Mouse (Mus musculus): Measurements from ENCODE around the gene Rarb. TPM values are rescaled to one million over a fixed set of nuclear protein-coding genes. Genes with fewer than 3 reads are reported as not detected.
"Not testable (repeated sequence)": the region's sequence is repeated elsewhere in the genome, so short reads cannot be mapped to it uniquely, and the experiment has no call there.

The Rarb gene
- polyA plus RNA-seq, 1 experiment from 2014 or later = 30.9 TPM

DNA sequence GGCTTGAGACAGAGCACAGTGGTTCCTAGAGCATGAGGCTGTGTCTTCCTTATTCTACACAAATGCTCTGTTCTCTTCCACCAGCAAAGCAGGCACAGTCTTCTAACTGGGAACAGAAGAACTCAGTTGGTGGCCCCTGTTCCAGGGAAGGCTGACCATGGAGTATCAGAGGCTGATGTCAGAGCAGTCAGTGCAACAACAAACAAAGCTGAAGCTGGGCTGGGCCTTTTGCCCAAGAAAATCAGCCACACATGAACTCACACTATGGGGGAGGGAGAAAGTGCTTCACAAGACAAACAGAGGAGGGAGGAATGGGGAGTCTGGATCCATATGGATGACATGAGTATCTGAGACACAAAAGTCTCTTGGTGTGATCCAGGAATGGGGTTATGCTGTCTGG lies 56.2 kb downstream of the Rarb start:
- Histone ChIP-seq H3K9me3 (no peaks in the 10 kb centered on the region), H3K36me3 (no peaks in the 10 kb centered on the region), H3K4me3 (no peak overlapping the region), H3K27ac (replicated peaks) (no peak overlapping the region), H3K9ac (no peak overlapping the region), H3K27me3 (no peaks in the 10 kb centered on the region), H3K4me2 (no peak overlapping the region), H3K4me1 (replicated peaks) (peaks cover 12% of the 10 kb centered on the region)
- ATAC-seq (ENCODE audit: low read depth) = no peak

DNA sequence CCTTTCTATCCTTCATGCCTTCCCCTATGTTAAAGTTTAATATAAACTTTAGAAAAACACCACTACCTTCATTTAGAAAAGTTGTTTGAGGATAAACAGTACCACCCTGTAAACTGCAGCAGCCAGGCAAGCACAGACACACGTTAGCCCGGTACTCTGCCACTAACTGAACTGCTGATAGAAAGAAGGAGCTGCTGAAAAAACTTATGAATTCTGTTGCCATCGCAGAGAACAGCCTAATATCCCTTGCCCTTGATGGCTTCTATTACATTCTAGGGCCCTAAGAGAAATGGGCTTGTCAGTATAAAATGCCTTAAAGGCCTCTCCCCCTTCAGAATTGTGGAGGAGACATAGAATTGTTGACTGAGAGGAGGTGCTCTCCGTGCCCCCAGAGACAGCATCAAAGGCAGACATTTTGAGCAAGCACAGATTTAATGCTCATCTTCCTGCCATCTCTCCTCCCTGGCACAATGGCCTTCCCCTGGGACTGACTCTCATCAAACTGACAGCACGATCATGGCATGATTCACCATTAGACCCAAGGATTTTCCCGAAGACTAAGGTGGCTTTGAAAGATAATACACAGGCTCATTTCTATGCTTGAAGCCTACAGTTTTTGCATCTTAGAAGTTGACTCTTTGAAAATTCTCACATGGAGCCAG lies 60.1 kb downstream of the Rarb start:
- ATAC-seq (ENCODE audit: low read depth) = no peak
- Histone ChIP-seq H3K4me2 (no peak overlapping the region), H3K27ac (replicated peaks) (no peak overlapping the region), H3K9me3 (no peaks in the 10 kb centered on the region), H3K36me3 (no peaks in the 10 kb centered on the region), H3K4me1 (replicated peaks) (peaks cover 7% of the 10 kb centered on the region; the same call in 1 of the 2 replicates), H3K27me3 (no peaks in the 10 kb centered on the region), H3K4me3 (no peak overlapping the region), H3K9ac (no peak overlapping the region)
- whole genome bisulfite sequencing = 57% methylated on average over 6 of the region's 6 CpGs

DNA sequence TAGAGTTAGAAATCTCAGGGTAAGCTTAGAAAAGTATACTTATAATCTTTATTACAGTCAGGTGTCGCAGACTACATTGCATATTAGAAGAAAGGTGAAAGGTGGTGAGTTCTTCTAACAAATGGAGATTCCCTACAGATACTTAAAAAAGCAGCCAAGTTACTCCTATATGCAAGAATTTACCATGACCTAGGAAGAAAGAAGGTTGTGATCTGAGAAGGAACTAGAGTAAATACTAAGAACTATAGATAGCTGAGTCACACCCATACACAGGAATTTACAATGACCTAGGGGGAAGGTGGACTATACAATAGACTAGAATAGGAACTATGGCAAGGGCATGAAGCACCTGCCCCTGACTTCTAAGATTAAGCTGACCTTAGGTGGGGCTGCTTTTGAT lies 63.4 kb downstream of the Rarb start:
- not testable (repeated sequence) for H3K4me2 ChIP-seq; H3K36me3 ChIP-seq; H3K4me1 ChIP-seq (replicated peaks); H3K4me3 ChIP-seq; ATAC-seq (ENCODE audit: low read depth); H3K9me3 ChIP-seq; H3K27me3 ChIP-seq; H3K27ac ChIP-seq (replicated peaks); H3K9ac ChIP-seq
- 100% methylated on average over 1 of the region's 1 CpGs for WGBS

DNA sequence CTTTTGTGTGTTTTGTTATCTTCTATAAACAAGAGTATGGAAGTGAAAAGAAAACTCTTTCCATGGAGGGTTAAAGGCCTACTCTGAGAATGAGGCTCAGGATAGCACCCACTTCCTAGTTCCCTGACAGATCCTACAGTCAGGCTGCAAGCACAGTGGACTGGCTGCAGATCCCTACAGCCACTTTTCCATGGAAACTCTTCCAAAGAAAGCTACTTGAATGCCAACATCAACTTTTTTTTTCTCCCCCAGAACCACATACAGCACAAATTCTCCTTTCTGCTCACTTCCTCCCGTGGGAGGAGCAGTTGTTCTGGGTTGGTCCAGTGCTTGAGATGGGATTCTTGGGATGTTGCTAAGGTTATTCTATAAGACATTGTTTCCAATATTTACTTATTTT lies 66.3 kb downstream of the Rarb start:
- Histone ChIP-seq H3K4me1 (replicated peaks) (no peaks in the 10 kb centered on the region), H3K27me3 (no peaks in the 10 kb centered on the region), H3K4me2 (no peak overlapping the region), H3K9me3 (no peaks in the 10 kb centered on the region), H3K9ac (no peak overlapping the region), H3K36me3 (no peaks in the 10 kb centered on the region), H3K27ac (replicated peaks) (no peak overlapping the region), H3K4me3 (no peak overlapping the region)
- no peak for ATAC-seq (ENCODE audit: low read depth)
- 83% methylated on average over 1 of the region's 1 CpGs for WGBS

DNA sequence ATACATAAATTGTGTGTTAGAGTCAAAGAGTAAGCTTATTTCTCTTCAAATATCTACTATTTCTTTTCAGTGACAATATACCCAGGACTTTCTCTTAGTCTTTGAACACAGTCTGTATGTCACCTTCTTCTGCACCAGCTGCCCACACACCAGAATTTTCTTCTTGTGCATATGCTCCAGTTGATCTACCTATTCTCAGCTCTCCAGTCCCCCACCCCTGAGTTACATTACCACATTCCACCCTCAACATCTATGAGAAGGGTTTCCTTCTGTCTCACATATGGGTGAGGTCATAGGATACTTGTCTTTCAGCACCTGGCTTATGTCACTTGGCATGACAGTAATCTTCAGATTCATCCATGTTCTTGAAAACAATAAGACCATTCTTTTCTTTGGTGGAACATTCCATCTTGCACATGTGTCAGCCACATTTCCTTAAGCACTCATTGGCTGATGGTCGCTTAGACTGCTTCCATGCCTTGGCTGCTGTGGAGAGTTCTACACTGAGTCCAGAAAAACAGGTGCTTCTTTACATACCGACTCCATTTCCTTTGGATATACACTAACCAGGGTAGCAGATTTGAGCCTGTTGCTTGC lies 71.9 kb downstream of the Rarb start:
- H3K4me2 ChIP-seq = no peak overlapping the region
- no peak overlapping the region for H3K9ac ChIP-seq
- H3K36me3 ChIP-seq = no peaks in the 10 kb centered on the region
- 0 out of 2 replicates have a peak, but pooled peaks cover 4% of the 10 kb centered on the region for H3K4me1 ChIP-seq (replicated peaks)
- H3K27ac ChIP-seq (replicated peaks) = no peak overlapping the region
- no peaks in the 10 kb centered on the region for H3K9me3 ChIP-seq
- H3K27me3 ChIP-seq = no peaks in the 10 kb centered on the region
- WGBS = 86% methylated on average over 2 of the region's 2 CpGs
- H3K4me3 ChIP-seq = no peak overlapping the region
- no peak for ATAC-seq (ENCODE audit: low read depth)

DNA sequence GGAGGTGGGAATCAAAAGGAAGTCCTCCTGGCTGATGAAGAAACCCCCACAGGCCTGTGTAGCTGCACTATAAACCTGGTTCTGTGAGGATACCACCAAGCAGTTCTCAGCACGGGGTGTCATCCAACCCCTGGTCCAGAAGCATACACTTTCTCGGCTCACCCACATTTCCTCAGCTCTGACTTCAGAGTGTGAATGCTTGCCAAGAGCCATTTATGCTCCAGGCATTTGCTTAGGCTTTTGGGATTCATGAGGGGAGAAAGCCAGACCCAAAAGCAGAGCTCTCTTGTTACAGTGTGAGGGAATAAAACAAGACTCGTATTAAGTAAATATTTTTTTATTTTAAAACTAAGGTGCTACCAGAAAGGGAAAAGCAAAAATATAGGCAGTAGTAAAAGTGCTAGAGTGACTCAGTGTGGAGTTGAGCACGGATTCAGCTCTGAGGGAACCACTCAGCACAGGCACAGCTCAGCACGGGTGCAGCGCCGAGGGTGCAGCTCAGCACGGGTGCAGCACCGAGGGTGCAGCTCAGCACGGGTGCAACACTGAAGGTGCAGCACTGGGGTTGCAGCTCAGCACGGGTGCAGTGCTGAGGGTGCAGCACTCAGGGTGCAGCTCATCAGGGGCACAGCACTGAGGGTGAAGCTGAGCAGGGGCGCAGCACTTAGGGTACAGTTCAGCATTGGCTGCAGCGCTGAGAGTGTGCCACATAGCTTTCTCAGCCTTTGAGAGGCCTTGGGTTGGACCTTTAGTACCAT lies 77.8 kb downstream of the Rarb start:
- Histone ChIP-seq H3K27ac (replicated peaks) (0 out of 2 replicates have a peak overlapping the region, but pooled peaks have one; percentile 42), H3K9ac (no peak overlapping the region), H3K27me3 (peaks cover 7% of the 10 kb centered on the region), H3K9me3 (no peaks in the 10 kb centered on the region), H3K36me3 (no peaks in the 10 kb centered on the region), H3K4me2 (no peak overlapping the region), H3K4me3 (no peak overlapping the region), H3K4me1 (replicated peaks) (0 out of 2 replicates have a peak, but pooled peaks cover 9% of the 10 kb centered on the region)
- 82% methylated on average over 13 of the region's 13 CpGs for WGBS
- peak; percentile 50; the same call in 1 of the 2 replicates for ATAC-seq (ENCODE audit: low read depth)

DNA sequence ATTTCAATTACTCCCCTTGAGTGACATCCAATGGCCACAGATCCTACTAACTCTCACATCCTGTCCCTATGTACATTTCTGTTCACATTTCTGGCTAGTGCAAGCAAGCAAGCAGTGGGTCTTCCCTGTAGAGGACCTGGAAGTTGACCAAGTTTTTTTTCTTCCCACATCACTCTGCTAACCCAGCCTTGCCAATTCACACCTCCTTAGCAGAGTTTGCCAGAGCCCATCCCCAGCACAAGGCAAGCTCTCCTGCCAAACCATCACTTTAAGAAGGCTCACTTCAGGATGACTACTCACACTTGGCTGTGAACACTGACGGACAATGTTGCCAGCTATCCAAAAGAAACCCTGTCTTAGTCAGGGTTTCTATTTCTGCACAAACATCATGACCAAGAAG lies 80.4 kb downstream of the Rarb start:
- Histone ChIP-seq H3K4me2 (no peak overlapping the region), H3K4me1 (replicated peaks) (peaks cover 36% of the 10 kb centered on the region), H3K27ac (replicated peaks) (no peak overlapping the region), H3K9ac (no peak overlapping the region), H3K36me3 (no peaks in the 10 kb centered on the region), H3K4me3 (no peak overlapping the region), H3K9me3 (no peaks in the 10 kb centered on the region), H3K27me3 (peaks cover 13% of the 10 kb centered on the region)
- 98% methylated on average over 1 of the region's 1 CpGs for WGBS
- ATAC-seq (ENCODE audit: low read depth) = no peak

DNA sequence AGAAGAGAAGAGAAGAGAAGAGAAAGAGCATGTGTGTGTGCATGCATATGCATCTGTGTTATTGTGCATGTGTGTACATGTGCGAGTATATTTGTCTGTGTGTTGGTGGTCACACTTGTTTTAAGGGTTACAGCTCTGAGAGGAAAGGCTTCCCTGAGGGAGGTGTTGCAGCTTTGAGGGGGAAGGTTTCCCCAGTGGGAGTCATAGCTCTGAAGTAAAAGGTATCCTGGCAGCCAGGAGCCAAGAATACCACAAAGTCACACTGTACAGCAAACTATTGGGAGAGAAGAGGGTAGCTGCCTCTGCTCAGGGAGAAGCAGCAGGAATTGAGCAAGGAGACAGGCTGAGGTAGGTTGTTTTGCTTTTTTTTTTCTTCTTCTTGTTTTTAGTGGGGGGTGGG lies 81.2 kb downstream of the Rarb start:
- H3K4me3 ChIP-seq = no peak overlapping the region
- ATAC-seq (ENCODE audit: low read depth) = no peak
- H3K4me1 ChIP-seq (replicated peaks) = peaks cover 43% of the 10 kb centered on the region
- no peak overlapping the region for H3K27ac ChIP-seq (replicated peaks)
- H3K9me3 ChIP-seq = no peaks in the 10 kb centered on the region
- H3K9ac ChIP-seq = no peak overlapping the region
- peaks cover 13% of the 10 kb centered on the region for H3K27me3 ChIP-seq
- H3K4me2 ChIP-seq = no peak overlapping the region
- no peaks in the 10 kb centered on the region for H3K36me3 ChIP-seq
- 92% methylated on average over 1 of the region's 1 CpGs for WGBS

DNA sequence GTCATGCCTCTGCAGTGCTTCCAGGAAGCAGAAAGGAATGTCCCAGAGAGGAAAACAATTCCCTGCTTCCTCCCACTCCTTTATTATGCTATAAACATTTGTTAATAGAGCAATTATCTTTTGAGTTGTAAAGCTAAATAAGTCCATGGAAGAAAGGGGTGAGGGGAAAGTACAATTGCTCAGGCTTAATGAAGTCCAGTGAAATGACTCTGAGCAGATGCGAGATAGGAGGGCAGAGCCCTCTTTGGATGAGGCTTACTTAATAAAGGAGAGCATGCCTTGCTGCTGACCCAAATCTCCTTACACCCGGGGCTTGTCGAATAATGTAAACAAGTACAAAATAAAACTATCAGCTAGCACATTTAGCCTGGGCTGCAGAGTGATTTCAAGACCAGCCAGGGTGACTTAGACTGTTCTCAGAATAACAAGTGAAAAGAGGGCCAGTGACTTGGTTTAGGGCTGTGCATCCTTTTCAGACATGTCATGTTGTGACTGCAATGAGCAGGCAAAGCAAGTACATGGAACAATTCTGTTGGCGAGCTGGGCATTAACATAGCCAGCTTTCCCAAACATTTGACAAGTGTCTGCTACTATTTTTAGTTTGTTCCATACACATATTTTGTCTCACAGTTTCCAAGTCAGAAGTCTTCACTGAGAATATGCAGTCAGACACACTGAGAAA lies 83.5 kb downstream of the Rarb start:
- no peak overlapping the region for H3K27ac ChIP-seq (replicated peaks)
- no peaks in the 10 kb centered on the region for H3K9me3 ChIP-seq
- peaks cover 13% of the 10 kb centered on the region for H3K27me3 ChIP-seq
- no peak for ATAC-seq (ENCODE audit: low read depth)
- no peaks in the 10 kb centered on the region for H3K36me3 ChIP-seq
- H3K4me3 ChIP-seq = no peak overlapping the region
- H3K4me1 ChIP-seq (replicated peaks) = peaks cover 45% of the 10 kb centered on the region
- H3K4me2 ChIP-seq = no peak overlapping the region
- H3K9ac ChIP-seq = no peak overlapping the region
- WGBS = 25% methylated on average over 4 of the region's 4 CpGs

DNA sequence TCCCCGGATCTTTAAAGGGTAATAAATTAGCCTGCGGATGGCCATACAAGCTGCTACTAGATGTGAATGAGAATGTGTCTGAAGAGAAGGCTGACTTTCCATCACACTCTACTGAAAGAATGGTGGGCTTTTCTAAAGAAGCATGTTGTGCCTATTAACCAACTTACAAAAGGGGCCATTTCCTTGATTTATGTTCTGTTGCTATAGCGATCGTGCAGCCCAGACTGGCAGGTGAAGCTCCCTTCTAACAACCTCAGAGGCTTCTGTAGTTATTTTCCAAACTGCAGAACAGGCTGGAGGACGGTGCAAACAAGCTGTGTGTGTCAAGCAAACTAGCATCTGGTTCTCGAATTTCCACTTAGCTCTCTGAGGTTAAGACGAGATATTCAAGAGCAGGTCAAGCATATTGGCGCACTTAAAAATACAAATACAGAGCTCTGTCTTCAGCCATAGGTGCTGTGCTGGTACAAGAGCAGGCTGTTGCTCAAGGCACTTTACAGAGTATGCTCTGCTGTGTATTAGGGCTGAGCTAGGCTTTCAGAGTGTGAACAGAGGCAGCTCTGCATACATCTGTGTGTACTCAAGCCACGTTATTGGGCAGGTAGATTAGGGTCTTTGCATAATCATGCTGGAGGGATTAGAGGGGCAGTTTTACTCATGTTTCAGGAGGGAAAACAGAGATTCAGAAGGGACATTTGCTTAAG lies 85.2 kb downstream of the Rarb start:
- Histone ChIP-seq H3K36me3 (no peaks in the 10 kb centered on the region), H3K27me3 (peaks cover 13% of the 10 kb centered on the region), H3K4me1 (replicated peaks) (peaks cover 45% of the 10 kb centered on the region), H3K4me3 (no peak overlapping the region), H3K9me3 (no peaks in the 10 kb centered on the region), H3K27ac (replicated peaks) (peak overlapping the region; percentile 75), H3K4me2 (peak overlapping the region; percentile 36), H3K9ac (no peak overlapping the region)
- peak; percentile 91 for ATAC-seq (ENCODE audit: low read depth)
- 7% methylated on average over 9 of the region's 9 CpGs for WGBS

DNA sequence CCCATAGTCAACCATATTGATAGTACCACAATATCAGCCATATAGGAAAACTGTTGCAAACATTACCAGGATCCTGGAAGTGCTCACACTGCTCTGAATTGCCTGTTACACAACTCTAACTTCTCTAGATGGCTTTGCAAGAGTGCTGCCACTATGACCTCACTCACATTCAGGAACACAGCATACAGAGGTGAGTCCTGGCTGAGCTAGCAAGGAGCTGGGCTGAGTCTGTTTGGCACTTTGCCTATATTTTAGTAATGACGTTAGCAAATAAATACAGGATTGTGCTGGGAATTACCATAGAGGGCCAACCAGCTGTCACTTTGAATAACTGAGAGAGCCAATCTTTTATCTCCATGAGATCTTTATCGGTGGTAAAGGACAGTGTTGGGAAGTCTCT lies 86.9 kb downstream of the Rarb start:
- H3K9ac ChIP-seq = no peak overlapping the region
- peaks cover 9% of the 10 kb centered on the region; the same call in 1 of the 2 replicates for H3K27me3 ChIP-seq
- H3K27ac ChIP-seq (replicated peaks) = no peak overlapping the region
- no peak for ATAC-seq (ENCODE audit: low read depth)
- 22% methylated on average over 2 of the region's 2 CpGs for WGBS
- H3K36me3 ChIP-seq = no peaks in the 10 kb centered on the region
- H3K4me2 ChIP-seq = no peak overlapping the region
- no peak overlapping the region for H3K4me3 ChIP-seq
- peaks cover 45% of the 10 kb centered on the region for H3K4me1 ChIP-seq (replicated peaks)
- H3K9me3 ChIP-seq = no peaks in the 10 kb centered on the region

Data from neural tube, embryonic 13.5 days (tissue).